Mouse (Mus musculus) MEL (cell line): ENCODE measurements around the gene Srsf10. TPM values are rescaled to one million over a fixed set of nuclear protein-coding genes. Genes with fewer than 3 reads are reported as not detected.
A peak's percentile ranks its signal among the peaks of the same experiment; 100 is the strongest.

Experiments
- DNase-seq: peaks from one replicate; pipeline ENCODE4 v3.0.0; 2011; ENCODE audit warnings: low read depth, low spot score
- H3K27ac ChIP-seq: 2 replicates; pipeline ENCODE4 v1.5.1; 2012; ENCODE audit warnings: low read depth, mild to moderate bottlenecking, control low read depth, low read length, moderate library complexity; ENCODE audit not compliant: control insufficient read depth
- H3K27me3 ChIP-seq, 2 experiments: fragments of 150-350 bp in 1 of 2; sonication (generic) in 1 of 2; 2 replicates each; pipeline ENCODE4 v1.6.1; 2012; ENCODE audit warnings: low read length in 2 of 2, mild to moderate bottlenecking in 2 of 2, improper control_type of control experiment in 1 of 2, moderate library complexity in 1 of 2; ENCODE audit not compliant: insufficient read depth in 2 of 2, control insufficient read depth in 1 of 2
- H3K36me3 ChIP-seq, 2 experiments: 2 replicates each; pipeline ENCODE4 v1.6.1; 2012 to 2014; ENCODE audit warnings: low read length in 2 of 2, improper control_type of control experiment in 1 of 2, inconsistent platforms in 1 of 2, mild to moderate bottlenecking in 1 of 2; ENCODE audit not compliant: insufficient read depth in 2 of 2, control insufficient read depth in 1 of 2
- H3K4me1 ChIP-seq, 2 experiments: fragments of 150-350 bp in 1 of 2; sonication (generic) in 1 of 2; 2 replicates each; pipeline ENCODE4 v1.6.1; 2012; ENCODE audit warnings: low read length in 2 of 2, improper control_type of control experiment in 1 of 2, mild to moderate bottlenecking in 1 of 2; ENCODE audit not compliant: insufficient read depth in 2 of 2, control insufficient read depth in 1 of 2
- H3K4me3 ChIP-seq, 2 experiments: fragments of 150-350 bp in 1 of 2; sonication (generic) in 1 of 2; 2 replicates each; pipeline ENCODE4 v1.5.1; 2012; ENCODE audit warnings: low read depth in 2 of 2, low read length in 2 of 2, mild to moderate bottlenecking in 2 of 2, moderate library complexity in 2 of 2, control low read depth in 1 of 2, improper control_type of control experiment in 1 of 2; ENCODE audit not compliant: control insufficient read depth in 1 of 2, insufficient read depth in 1 of 2
- H3K79me2 ChIP-seq: 2 replicates; pipeline ENCODE4 v1.6.1; 2012; ENCODE audit warnings: mild to moderate bottlenecking, low read length, moderate library complexity; ENCODE audit not compliant: control insufficient read depth, poor library complexity, insufficient read depth
- H3K9ac ChIP-seq: 2 replicates; pipeline ENCODE4 v1.6.1; 2012; ENCODE audit warnings: low read depth, mild to moderate bottlenecking, control low read depth, low read length, moderate library complexity; ENCODE audit not compliant: control insufficient read depth, poor library complexity, severe bottlenecking
- H3K9me3 ChIP-seq: fragments of 150-350 bp; sonication (generic); replicated peaks from 2 replicates; pipeline ENCODE4 v1.6.1; 2012; ENCODE audit warnings: mild to moderate bottlenecking, low read length, improper control_type of control experiment, moderate library complexity; ENCODE audit not compliant: insufficient read depth
- BHLHE40 ChIP-seq: IDR thresholded peaks from 2 replicates; pipeline ENCODE4 v1.6.1; 2012; ENCODE audit warnings: low read depth, mild to moderate bottlenecking, inconsistent platforms, low read length, improper control_type of control experiment, borderline replicate concordance
- CHD2 ChIP-seq: IDR thresholded peaks from 2 replicates; pipeline ENCODE4 v1.6.1; 2011; ENCODE audit warnings: low read length, improper control_type of control experiment
- E2F4 ChIP-seq: IDR thresholded peaks from 2 replicates; pipeline ENCODE4 v1.6.1; 2011; ENCODE audit warnings: low read depth, low read length, improper control_type of control experiment, borderline replicate concordance
- EP300 ChIP-seq, 2 experiments: IDR thresholded peaks; 2 replicates each; pipeline ENCODE4 v1.6.1; 2011; ENCODE audit warnings: improper control_type of control experiment in 2 of 2, low read length in 2 of 2, low read depth in 1 of 2, mild to moderate bottlenecking in 1 of 2
- ETS1 ChIP-seq: IDR thresholded peaks from 2 replicates; pipeline ENCODE4 v1.6.1; 2012; ENCODE audit warnings: low read depth, mild to moderate bottlenecking, inconsistent platforms, low read length, improper control_type of control experiment, moderate library complexity
- HCFC1 ChIP-seq: IDR thresholded peaks from 2 replicates; pipeline ENCODE4 v1.6.1; 2012; ENCODE audit warnings: low read depth, mild to moderate bottlenecking, inconsistent platforms, low read length, improper control_type of control experiment, moderate library complexity
- JUND ChIP-seq: IDR thresholded peaks from 2 replicates; pipeline ENCODE4 v1.6.1; 2011; ENCODE audit warnings: low read depth, mild to moderate bottlenecking, improper control_type of control experiment, low read length
- KAT2A ChIP-seq: conservative IDR thresholded peaks from 2 replicates; pipeline ENCODE4 v1.6.1; 2012; ENCODE audit warnings: low read depth, low read length, improper control_type of control experiment, inconsistent platforms
- MAFK ChIP-seq: IDR thresholded peaks from 2 replicates; pipeline ENCODE4 v1.6.1; 2011; ENCODE audit warnings: low read depth, mild to moderate bottlenecking, low read length, improper control_type of control experiment, borderline replicate concordance
- MAX ChIP-seq: IDR thresholded peaks from 2 replicates; pipeline ENCODE4 v1.6.1; 2011; ENCODE audit warnings: low read length, improper control_type of control experiment
- MAZ ChIP-seq: IDR thresholded peaks from 2 replicates; pipeline ENCODE4 v1.6.1; 2012; ENCODE audit warnings: low read depth, mild to moderate bottlenecking, inconsistent platforms, low read length, improper control_type of control experiment
- MEF2A ChIP-seq: IDR thresholded peaks from 2 replicates; pipeline ENCODE4 v1.6.1; 2014; ENCODE audit warnings: low read depth, mild to moderate bottlenecking, inconsistent platforms, low read length, improper control_type of control experiment; ENCODE audit not compliant: poor library complexity, insufficient replicate concordance, severe bottlenecking; ENCODE audit errors: extremely low read depth
- MXI1 ChIP-seq: IDR thresholded peaks from 2 replicates; pipeline ENCODE4 v1.6.1; 2011; ENCODE audit warnings: mild to moderate bottlenecking, low read depth, low read length, improper control_type of control experiment
- MYB ChIP-seq: IDR thresholded peaks from 2 replicates; pipeline ENCODE4 v1.6.1; 2011; ENCODE audit warnings: mild to moderate bottlenecking, low read depth, low read length, improper control_type of control experiment
- MYC ChIP-seq: IDR thresholded peaks from 2 replicates; pipeline ENCODE4 v1.6.1; 2011; ENCODE audit warnings: low read depth, mild to moderate bottlenecking, low read length, improper control_type of control experiment, moderate library complexity
- POLR2AphosphoS2 ChIP-seq: IDR thresholded peaks from 2 replicates; pipeline ENCODE4 v1.6.1; 2011; ENCODE audit warnings: low read length, improper control_type of control experiment
- POLR2AphosphoS5 ChIP-seq: IDR thresholded peaks from 2 replicates; pipeline ENCODE4 v1.6.1; 2012; ENCODE audit warnings: low read depth, borderline replicate concordance, mild to moderate bottlenecking, inconsistent platforms, low read length, moderate library complexity, mixed read lengths
- RAD21 ChIP-seq: IDR thresholded peaks from 2 replicates; pipeline ENCODE4 v1.6.1; 2011; ENCODE audit warnings: mild to moderate bottlenecking, low read depth, low read length, improper control_type of control experiment
- SMC3 ChIP-seq: IDR thresholded peaks from 2 replicates; pipeline ENCODE4 v1.6.1; 2011; ENCODE audit warnings: low read depth, low read length, improper control_type of control experiment
- TBP ChIP-seq: IDR thresholded peaks from 2 replicates; pipeline ENCODE4 v1.8.0; 2011; ENCODE audit warnings: low read depth, low read length, improper control_type of control experiment
- TCF12 ChIP-seq: IDR thresholded peaks from 2 replicates; pipeline ENCODE4 v1.6.1; 2014; ENCODE audit warnings: low read depth, mild to moderate bottlenecking, inconsistent platforms, low read length, improper control_type of control experiment, moderate library complexity
- USF1 ChIP-seq: IDR thresholded peaks from 2 replicates; pipeline ENCODE4 v1.6.1; 2014; ENCODE audit warnings: low read depth, mild to moderate bottlenecking, inconsistent platforms, low read length, improper control_type of control experiment, moderate library complexity
- ZC3H11A ChIP-seq: IDR thresholded peaks from 2 replicates; pipeline ENCODE4 v1.6.1; 2012; ENCODE audit warnings: low read depth, mild to moderate bottlenecking, inconsistent platforms, low read length, improper control_type of control experiment
- ZNF384 ChIP-seq: IDR thresholded peaks from 2 replicates; pipeline ENCODE4 v1.6.1; 2012; ENCODE audit warnings: low read depth, mild to moderate bottlenecking, inconsistent platforms, low read length, improper control_type of control experiment
- polyA plus RNA-seq, 2 experiments: library from polyadenylated mRNA; stranded (reverse) in 1 of 2; unstranded in 1 of 2; fragments of >175 nt in 1 of 2; fragments of >200 nt in 1 of 2; gene quantifications; 2 replicates each; pipeline versions ENCODE4 v1.2.1 to v1.2.4; 2012; ENCODE audit warnings: low replicate concordance in 2 of 2, low read depth in 1 of 2; ENCODE audit not compliant: insufficient read length in 2 of 2, insufficient read depth in 1 of 2, missing spikeins in 1 of 2
- total RNA-seq: library from RNA; depleted of rRNA; stranded (reverse); fragments of 300-350 nt; gene quantifications from 2 replicates; pipeline ENCODE4 v1.2.3, GENCODE M21; 2012

The Srsf10 gene
- total and polyA plus RNA-seq, 3 experiments, result 142 to 361 (median 222) TPM

DNA sequence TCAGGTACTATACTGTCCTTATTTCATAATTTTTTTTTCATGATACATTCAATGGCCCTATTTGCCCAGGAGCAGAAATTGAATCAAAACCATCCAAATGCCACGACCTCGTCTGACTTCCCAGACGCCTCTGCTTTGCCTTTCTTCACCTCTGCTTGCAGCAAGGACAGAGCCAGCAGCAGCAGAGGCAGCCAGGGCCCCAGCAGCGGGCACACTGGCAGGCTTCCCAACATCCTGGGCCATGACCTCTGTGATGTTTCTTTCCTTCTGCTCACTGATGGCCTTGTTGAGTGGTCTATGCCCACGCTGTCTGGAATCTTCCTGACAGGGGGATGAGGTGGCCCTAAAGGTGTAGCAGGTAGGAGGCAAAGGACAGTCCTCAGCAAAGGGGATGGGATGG lies 8.0 kb upstream of the Srsf10 start:
- Histone ChIP-seq H3K79me2 (no peaks in the 10 kb centered on the region), H3K27me3 (no peaks in the 10 kb centered on the region), H3K36me3 (peaks cover 0 to 18% of the 10 kb centered on the region in 2 experiments; a peak in 2 of 4 replicates), H3K4me1 (peaks cover 11 to 27% of the 10 kb centered on the region in 2 experiments), H3K4me3 (no peak overlapping the region), H3K27ac (no peak overlapping the region), H3K9ac (no peak overlapping the region), H3K9me3 (no peaks in the 10 kb centered on the region)
- TF ChIP-seq TCF12 (no peak), MAX (no peak), MAFK (no peak), BHLHE40 (no peak), MYC (no peak), KAT2A (no peak), MXI1 (no peak), RAD21 (no peak)
- DNase-seq, result no peak

DNA sequence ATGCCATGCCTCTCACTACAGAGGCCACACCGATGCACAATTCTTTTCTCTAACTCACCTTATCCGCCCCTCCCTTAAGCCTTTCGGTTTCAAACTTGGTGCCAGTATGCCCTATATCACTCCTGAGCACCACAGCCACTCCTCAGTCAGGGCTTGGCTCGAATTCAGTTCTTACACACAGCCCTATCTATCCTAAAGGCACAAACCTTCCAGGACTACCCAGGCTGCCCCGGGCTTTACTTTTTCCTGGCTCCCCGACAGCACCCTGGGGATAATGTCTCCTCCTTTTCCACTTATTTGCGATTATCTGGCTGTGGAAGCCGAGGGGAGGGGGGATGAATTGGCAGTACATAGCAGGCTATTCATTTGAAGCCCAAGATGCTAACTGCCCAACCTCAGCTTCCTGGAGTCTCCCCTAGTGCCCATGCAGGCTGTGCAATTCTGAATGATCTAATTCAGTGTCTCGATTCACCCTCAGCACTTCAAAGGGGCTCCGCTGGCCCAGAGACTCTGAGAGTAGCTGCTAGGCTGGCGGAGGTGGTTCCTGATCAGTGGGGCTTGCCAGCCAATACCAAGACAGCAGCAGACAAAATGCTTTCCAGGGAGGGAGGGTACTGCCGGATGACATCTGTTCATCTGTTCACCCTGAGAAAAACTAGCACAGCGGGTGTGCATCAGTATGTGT lies 5.0 kb upstream of the Srsf10 start:
- Histone ChIP-seq H3K27me3 (no peaks in the 10 kb centered on the region), H3K9ac (no peak overlapping the region; the same call in 1 of the 2 replicates), H3K4me1 (peaks cover 11 to 32% of the 10 kb centered on the region in 2 experiments), H3K9me3 (no peaks in the 10 kb centered on the region), H3K4me3 (peak overlapping the region; percentile 17 to 27), H3K27ac (peak overlapping the region; percentile 7; the same call in 1 of the 2 replicates), H3K36me3 (peaks cover 0 to 24% of the 10 kb centered on the region in 2 experiments; a peak in 2 of 4 replicates), H3K79me2 (no peaks in the 10 kb centered on the region; the same call in 1 of the 2 replicates)
- DNase-seq, result peak; percentile 36
- TF ChIP-seq HCFC1 (no peak), ETS1 (0 out of 2 replicates have a peak, but pooled peaks have one; percentile 30), CHD2 (no peak), SMC3 (no peak), USF1 (no peak), MYB (no peak)

DNA sequence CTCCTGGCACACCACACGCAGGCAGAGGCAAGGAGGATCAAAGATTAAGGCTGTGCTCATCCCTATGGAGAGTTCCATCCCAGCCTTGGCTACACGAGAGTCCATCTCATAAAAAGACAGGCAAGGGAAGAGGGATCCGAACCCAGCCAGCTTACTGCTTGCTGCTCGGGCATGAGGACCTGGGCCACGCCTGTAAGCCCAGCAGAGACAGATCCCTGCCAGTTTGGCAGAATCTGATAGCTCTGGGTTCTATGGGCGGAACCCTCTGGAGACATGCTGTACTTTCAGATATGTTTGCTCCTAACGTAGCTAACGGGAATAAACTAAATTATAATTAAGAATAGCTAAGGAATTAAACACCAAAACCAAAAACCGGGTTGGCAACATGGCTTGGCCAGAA lies 3.6 kb upstream of the Srsf10 start:
- DNase-seq, result peak; percentile 64
- H3K79me2 ChIP-seq, result peaks cover 10% of the 10 kb centered on the region
- TF ChIP-seq MAZ (no peak), ETS1 (0 out of 2 replicates have a peak, but pooled peaks have one; percentile 17), ZNF384 (no peak), POLR2AphosphoS5 (no peak), USF1 (no peak), ZC3H11A (no peak), JUND (no peak), CHD2 (no peak), MEF2A (no peak), POLR2AphosphoS2 (no peak), EP300 (IDR thresholded peaks at IDR 0.05; ENCODE audit: low read depth in 1 of 2, low read length in 2 of 2) (peak in 1 of 2 experiments; percentile 65; a peak in 2 of 4 replicates), TBP (peak; percentile 41; the same call in 1 of the 2 replicates), E2F4 (no peak), TCF12 (peak; percentile 67)
- H3K9ac ChIP-seq, result peak overlapping the region; percentile 24
- H3K27ac ChIP-seq, result peak overlapping the region; percentile 48; the same call in 1 of the 2 replicates
- H3K27me3 ChIP-seq, result no peaks in the 10 kb centered on the region
- no peaks in the 10 kb centered on the region for H3K9me3 ChIP-seq
- H3K4me1 ChIP-seq, result peaks cover 11 to 32% of the 10 kb centered on the region in 2 experiments
- peaks cover 0 to 22% of the 10 kb centered on the region in 2 experiments; a peak in 2 of 4 replicates for H3K36me3 ChIP-seq
- no peak overlapping the region for H3K4me3 ChIP-seq
